Mouse (Mus musculus) Patski (cell line): ENCODE data around the gene Cdh23. TPM values are rescaled to one million over a fixed set of nuclear protein-coding genes. Genes with fewer than 3 reads are reported as not detected.

ENCODE experiments used
- ATAC-seq: fragments of 100-300 bp; one replicate; pipeline ENCODE4 v1.8.0; 2021
- CTCF ChIA-PET: fragments of 350-600 bp; sonication (Branson Sonifier 250); formaldehyde crosslinking; loops from one replicate; lab custom pipeline; 2022; ENCODE audit warnings: inconsistent platforms; lab: Charles Lee
- POLR2A ChIA-PET: fragments of 350-600 bp; sonication (Branson Sonifier 250); formaldehyde crosslinking; loops from one replicate; lab custom pipeline; 2022; ENCODE audit warnings: antibody characterized with exemption, inconsistent platforms; lab: Charles Lee
- DNase-seq: peaks from one replicate; pipeline ENCODE4 v3.0.0-alpha.2; 2011; ENCODE audit warnings: low read depth, low spot score
- H3K27me3 ChIP-seq: fragments of 371-371 bp; one replicate; pipeline ENCODE4 v1.5.1; 2021
- CTCF ChIP-seq: fragments of 100-300 bp; IDR thresholded peaks from one replicate; pipeline ENCODE4 v1.5.1; 2021
- in situ Hi-C: fragments of 300-500 bp; cut with MboI; formaldehyde crosslinking; loops from 3 replicates; pipeline ENCODE4 v1.11.1; 2018; ENCODE audit warnings: low pct_unique_long_range_greater_than_20kb, mixed read lengths
- polyA plus RNA-seq: library from polyadenylated mRNA; unstranded; gene quantifications from one replicate; pipeline ENCODE4 v1.2.3, GENCODE M21; 2021

The Cdh23 gene
- polyA plus RNA-seq, 1 experiment from 2014 or later: 0.19 TPM

DNA sequence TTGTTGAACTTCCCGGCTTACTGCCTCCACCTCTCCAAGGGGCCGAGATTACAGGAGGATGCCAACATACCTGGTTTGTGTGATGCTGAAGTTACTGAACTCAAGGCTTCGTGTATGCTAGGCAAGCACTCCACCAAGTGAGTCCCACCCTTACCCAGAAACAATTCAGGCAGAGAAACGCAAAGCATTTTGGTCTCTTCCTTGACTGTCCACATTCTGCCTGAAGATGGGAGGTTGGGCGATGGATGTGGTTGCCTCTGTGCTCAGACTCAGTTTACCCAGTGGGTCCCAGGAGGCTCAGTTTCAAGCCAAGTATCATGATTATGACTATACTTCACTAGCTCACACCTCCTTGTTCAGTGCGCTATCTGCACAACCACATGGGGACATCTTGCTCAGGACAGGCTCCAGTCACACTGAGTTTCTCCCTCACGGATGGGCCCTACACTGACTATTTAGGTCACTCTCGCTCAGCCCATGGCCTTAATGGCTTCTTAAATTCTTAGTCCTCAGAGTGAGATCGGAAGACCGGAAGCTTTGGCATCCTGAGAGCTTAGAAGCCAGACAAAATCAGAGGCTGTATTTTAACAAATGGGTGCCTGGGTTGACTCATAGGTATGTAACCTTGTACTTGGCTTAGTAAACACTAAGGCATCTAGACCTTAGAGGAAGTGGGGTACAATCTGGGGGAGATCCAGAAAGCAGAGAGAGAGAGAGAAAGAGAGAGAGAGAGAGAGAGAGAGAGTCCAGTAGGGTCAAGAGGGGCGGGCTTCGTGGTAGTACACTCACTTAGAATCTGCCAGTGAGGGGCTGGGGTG, 118.2 kb downstream of the Cdh23 start:
- ChIA-PET POLR2A (interaction anchor here (0.7 kb wide), 1 partner anchor 65 kb away, joined by 3 read pairs; no protein-coding TSS in a partner anchor), CTCF (interaction anchor here (1.0 to 1.7 kb wide), 2 partner anchors 9 to 12 kb away, joined by 3 read pairs; no protein-coding TSS in a partner anchor)
- H3K27me3 ChIP-seq: no peaks in the 10 kb centered on the region
- no peak for TF ChIP-seq CTCF
- ATAC-seq: peak; percentile 48
- in situ Hi-C loops: no loop called here
- peak; percentile 33 for DNase-seq

DNA sequence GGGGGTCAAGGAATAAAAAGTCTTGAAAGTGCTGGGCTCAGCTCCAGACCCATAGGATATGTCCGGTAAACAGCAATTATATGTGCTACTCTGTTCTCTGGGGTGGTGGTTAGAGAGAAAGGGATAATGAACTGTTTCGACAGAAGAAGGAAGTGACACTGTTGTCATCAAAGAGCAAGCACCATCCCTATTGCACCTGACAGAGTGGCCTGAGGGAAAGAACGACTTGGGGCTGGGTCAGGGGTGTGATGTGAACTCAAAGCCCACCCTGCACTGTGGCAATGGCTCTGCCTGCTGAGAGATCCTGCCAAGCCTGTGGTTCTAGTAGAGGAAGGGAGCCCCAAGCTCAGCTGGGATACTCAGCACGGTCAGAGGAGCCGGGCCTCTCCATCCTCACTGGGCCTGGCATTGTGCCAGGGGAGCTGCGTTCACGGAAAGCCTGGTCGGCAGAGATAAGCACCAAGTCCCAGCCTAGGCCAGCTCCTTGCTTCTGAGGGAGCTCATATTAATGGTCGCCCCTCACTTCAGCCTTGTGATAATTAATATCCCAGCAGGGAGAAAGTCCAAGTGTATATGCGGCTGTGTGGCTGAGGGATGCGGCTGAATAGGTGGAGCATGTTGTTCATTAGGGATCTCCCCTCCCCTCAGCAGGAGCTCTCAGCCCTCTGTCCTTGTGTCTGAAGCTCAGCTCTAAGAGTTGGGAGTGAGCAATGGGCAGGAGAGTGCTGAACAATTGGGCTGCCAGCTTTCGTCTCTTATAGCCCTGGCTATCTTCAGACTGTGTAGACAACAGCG, 119.0 kb downstream of the Cdh23 start:
- ChIA-PET CTCF (interaction anchor here (1.0 to 1.7 kb wide), 2 partner anchors 9 to 11 kb away, joined by 3 read pairs; no protein-coding TSS in a partner anchor), POLR2A (no interaction called here)
- in situ Hi-C loops: no loop called here
- ATAC-seq (no peak), DNase-seq (no peak)
- no peaks in the 10 kb centered on the region for H3K27me3 ChIP-seq
- no peak for TF ChIP-seq CTCF

DNA sequence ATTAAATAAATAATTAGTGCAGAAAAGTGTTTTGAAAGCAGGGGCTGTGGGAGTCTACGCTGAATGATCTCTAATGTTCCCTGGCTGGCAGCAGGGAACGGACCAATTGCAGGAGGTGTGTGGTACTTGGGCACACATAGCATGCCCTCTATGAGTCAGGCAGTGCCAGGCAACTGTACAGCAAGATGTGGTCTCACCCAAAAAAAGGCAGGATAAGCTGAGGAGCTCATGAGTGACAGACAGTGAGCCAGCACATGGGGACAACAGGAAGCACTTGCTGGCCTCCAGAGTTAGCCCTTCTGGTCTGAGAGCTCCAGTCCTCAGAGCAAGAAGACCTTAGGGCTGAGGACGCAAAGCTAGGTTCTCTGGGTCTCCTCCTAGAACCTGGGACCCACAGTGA, 121.4 kb downstream of the Cdh23 start:
- no peaks in the 10 kb centered on the region for H3K27me3 ChIP-seq
- no peak for ATAC-seq
- in situ Hi-C loops: no loop called here
- DNase-seq: no peak
- CTCF ChIA-PET: no interaction called here
- POLR2A ChIA-PET: no interaction called here
- no peak for TF ChIP-seq CTCF

DNA sequence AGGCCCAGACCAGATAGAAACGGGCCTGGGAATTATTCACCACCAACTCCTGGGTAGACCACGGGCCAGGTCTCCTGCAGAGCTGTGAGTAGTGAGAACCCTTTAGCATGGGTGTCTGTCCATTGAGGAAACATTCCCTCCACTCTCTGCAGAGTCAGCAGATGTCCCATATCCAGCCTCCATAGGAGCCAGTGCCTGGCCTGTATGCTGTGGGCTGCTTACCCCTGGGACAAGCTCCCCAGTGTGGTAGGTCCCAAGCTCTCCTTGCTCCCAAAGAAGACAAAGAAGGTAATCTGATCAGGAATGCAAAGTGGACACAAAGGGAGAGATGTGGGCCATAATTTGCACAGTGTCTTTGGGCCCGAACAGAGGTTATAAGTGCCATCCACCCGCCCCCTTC, 124.8 kb downstream of the Cdh23 start:
- H3K27me3 ChIP-seq: no peaks in the 10 kb centered on the region
- DNase-seq (no peak), ATAC-seq (no peak)
- TF ChIP-seq CTCF: no peak
- POLR2A ChIA-PET: no interaction called here
- CTCF ChIA-PET: no interaction called here
- in situ Hi-C loops: no loop called here

DNA sequence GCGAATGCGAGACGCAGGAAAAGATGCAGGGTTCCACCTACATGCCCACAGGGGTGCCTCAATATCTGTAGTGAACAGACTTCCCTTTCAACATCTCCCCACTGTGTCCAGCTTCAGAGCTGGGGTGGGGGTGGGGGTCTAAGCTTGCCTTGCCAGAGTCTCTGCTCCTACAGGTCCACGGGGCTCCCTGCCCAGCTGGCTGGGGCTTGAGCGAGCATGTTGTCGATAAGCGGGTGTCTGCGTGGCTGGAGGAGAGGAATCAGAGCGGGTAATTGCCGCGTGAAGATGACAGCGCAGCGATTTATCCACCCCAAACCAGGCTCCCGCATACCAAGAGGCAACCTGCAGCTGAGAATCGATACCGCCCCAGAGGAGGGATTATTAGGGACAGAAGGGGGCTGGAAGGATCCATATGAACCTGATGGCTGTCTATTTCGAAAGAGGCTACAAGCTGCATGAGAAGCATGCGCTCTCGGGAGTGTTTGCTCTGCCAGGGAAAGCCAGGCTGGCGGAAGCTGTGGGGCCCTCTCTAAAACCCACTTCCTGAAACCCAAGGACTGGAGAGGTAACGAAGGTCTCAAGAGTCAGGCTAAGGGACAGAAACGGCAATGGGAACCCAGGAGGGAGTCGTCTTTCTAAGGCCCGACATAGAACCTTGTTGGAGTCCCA, 129.8 kb downstream of the Cdh23 start:
- no peak for DNase-seq
- H3K27me3 ChIP-seq: no peaks in the 10 kb centered on the region
- ChIA-PET CTCF (interaction anchor here (0.8 to 1.2 kb wide), 2 partner anchors 9 to 11 kb away, joined by 3 read pairs; no protein-coding TSS in a partner anchor), POLR2A (no interaction called here)
- no peak for TF ChIP-seq CTCF
- no peak for ATAC-seq
- in situ Hi-C loops: no loop called here

DNA sequence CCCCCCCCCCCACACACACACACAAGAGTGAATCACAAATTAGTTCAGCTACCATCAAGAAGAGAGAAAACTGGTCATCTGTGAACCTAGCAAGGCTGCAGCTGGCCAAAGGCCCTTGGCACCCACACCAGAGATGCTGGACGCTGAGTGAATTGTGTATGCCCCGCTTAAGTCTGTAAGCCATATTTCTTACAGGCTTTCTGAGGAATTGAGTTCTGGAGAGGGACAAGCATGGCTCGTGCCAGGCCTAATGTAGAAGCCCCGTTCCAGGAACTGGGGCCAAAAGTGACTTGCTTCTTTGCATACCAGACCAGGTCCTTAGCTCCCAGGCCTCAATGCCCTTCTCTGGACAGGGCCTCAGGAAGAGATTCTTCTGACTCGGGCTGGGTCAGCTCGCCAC, 132.2 kb downstream of the Cdh23 start:
- ChIA-PET POLR2A (no interaction called here), CTCF (no interaction called here)
- DNase-seq: peak; percentile 24
- no peaks in the 10 kb centered on the region for H3K27me3 ChIP-seq
- ATAC-seq: no peak
- in situ Hi-C loops: no loop called here
- no peak for TF ChIP-seq CTCF

DNA sequence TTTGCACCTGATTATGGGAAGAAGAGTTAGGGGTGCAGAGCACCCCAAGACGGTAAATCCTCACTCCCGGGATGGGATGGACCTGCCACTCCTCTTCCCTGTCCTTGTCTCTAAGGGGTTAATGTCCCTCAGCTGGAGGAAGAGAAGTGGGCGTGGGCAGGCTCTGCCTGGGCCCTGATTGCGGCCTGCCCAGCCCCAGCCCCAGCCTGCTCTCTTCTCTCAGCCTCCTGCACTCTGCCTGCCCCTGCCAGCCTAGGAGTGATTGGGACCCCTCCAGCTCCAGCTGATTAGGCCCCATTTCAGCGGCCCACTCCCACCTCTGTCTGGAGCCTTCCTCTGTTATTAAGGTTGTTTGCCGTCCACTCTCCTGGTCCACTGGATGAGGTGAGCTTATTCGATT, 133.3 kb downstream of the Cdh23 start:
- ChIA-PET POLR2A (no interaction called here), CTCF (no interaction called here)
- peak; percentile 13 for ATAC-seq
- no peak for TF ChIP-seq CTCF
- in situ Hi-C loops: no loop called here
- no peaks in the 10 kb centered on the region for H3K27me3 ChIP-seq
- DNase-seq: no peak

DNA sequence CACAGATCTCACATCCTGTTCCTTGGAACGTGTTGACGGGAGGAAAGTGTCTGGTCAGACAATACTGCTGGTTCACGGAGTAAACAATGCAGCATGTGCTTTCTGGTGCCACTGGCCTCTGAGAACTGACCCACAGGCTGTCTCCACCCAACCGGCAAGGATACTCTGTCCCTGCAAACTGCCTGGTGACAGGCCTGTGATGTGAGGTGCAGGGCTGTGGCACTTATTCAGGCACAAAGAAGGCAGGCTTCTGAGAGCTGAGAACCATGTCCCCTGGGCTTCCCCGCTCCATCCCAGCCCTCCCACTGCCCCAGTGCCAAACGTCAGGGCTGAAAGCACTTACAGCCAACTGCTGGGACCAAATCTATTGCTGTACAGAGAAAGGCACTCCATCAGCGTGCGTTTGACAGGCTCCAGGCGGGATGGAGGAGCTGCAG, 137.8 kb downstream of the Cdh23 start:
- no peak for TF ChIP-seq CTCF
- no peak for DNase-seq
- ChIA-PET POLR2A (no interaction called here), CTCF (interaction anchor here (1.5 kb wide), 1 partner anchor 27 kb away, joined by 4 read pairs; no protein-coding TSS in a partner anchor)
- peaks cover 3% of the 10 kb centered on the region for H3K27me3 ChIP-seq
- in situ Hi-C loops: no loop called here
- no peak for ATAC-seq

DNA sequence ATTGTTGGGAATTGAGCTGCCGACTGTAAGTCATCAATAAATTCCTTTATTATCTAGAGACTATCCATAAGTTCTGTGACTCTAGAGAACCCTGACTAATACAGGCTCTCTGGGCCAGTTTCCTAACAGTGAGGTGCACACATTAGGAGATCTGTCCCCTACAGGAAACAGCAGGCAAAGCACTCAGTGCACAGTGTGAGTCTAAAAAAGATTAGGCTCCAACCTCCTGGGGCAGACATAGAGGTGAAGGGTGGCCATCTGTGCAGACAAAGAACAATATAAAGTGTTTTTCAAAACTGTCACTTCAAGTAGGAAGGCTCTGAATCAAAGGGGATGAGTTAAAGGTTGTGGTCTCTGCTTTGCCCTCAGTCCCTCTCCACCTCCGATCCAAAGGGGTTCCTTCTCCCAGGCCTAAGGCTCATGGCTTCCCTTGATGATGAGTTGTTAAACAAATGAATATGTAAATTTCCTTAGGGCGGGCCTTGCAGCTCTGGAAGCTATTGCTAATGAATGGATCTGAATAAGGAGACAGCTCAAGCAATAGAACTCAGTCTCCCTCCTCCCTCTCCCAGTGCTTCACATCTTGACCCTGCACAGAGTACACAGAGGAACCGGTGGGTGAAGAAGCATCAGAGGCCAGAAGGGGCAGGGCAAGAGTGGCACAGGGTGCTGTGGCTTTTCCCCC, 143.2 kb downstream of the Cdh23 start:
- peaks cover 3% of the 10 kb centered on the region for H3K27me3 ChIP-seq
- TF ChIP-seq CTCF: no peak
- in situ Hi-C loops: no loop called here
- ChIA-PET CTCF (no interaction called here), POLR2A (no interaction called here)
- no peak for DNase-seq
- no peak for ATAC-seq
